Mouse (Mus musculus) liver, embryonic 14.5 days (tissue): ENCODE results near the gene Trmt6.

Experiments
- CTCF ChIP-seq: IDR thresholded peaks from 2 replicates; pipeline ENCODE4 v1.5.1; 2016; ENCODE audit warnings: antibody characterized with exemption, low read depth, control low read depth
- EP300 ChIP-seq: IDR thresholded peaks from 2 replicates; pipeline ENCODE4 v1.6.1; 2016; ENCODE audit warnings: antibody characterized with exemption, low read depth

GRCm38 (mm10) chr2:132793441-132794203, 22.2 kb downstream of the Trmt6 start:
- no peak for TF ChIP-seq EP300
- no peak for TF ChIP-seq CTCF
